Mouse (Mus musculus) embryo, embryonic 11 days (tissue): ENCODE measurements around the gene Gm3625.
A peak's percentile ranks its signal among the peaks of the same experiment; 100 is the strongest.
"Not testable (repeated sequence)": the region's sequence is repeated elsewhere in the genome, so short reads cannot be mapped to it uniquely, and the experiment has no call there.

ENCODE experiments used
- DNase-seq: peaks from one replicate; pipeline ENCODE4 v3.0.0-alpha.2; 2015

Gene Gm3625

DNA sequence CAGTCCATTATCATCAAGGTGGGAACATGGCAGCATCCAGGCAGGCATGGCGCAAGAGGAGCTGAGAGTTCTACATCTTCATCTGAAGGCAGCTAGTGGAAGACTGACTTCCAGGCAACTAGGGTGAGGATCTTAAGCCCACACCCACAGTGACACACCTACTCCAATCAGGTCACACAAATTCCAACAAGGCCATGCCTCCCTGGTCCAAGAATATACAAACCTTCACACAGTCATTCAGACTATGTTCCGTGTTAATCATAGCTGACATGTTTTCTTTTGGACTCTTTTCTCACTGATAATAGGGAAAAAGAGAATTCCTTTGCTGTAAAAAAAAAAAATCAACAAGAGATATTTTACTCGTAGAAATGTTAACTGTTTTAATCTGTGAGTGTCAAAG, 39.0 kb downstream of the Gm3625 start:
- DNase-seq, result not testable (repeated sequence)

DNA sequence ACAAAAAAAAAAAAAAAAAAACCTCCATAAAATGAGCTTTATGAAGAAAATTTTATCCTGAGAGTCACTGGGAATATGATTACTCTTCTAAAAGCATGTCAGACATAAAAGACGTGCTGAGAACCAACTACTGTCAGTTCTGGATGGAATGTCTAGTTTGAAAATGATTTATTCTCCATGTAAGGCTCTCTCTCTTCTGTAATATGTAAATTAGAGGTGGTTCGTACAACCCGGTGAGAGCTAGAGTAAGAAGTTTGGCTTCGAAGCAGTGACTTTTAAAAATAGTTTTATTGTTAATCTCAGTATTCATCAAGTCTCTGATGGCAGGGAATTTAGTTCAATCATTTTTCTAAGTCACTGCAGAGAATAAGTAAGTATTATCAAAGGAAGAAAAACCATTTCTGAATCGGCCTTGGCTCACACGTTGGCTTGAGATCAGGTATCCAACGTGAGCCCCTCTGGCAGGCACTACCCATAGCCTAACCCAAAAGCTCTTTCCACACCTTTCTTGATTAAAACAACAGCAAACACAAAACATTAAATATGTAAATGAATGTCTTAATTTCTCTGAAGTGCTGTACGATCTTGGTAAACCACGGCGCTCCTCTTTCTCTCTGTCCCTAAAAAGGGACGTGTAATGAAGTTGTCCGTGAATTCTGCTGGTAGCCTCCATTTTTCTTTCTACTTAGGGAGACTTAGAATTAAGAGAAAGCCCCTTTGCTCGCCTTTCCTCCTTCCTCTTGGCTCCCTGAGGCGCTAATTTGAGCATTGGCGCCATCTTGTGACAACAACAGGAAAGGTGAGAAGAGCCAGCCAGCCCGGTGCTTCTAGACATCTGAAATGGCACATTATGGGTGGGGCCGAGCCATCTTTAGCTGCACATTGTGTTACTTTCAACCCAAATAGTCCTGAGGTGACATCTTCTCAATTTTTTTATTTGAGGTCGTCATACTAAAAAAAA, 44.4 kb downstream of the Gm3625 start:
- peak; percentile 88 for DNase-seq

DNA sequence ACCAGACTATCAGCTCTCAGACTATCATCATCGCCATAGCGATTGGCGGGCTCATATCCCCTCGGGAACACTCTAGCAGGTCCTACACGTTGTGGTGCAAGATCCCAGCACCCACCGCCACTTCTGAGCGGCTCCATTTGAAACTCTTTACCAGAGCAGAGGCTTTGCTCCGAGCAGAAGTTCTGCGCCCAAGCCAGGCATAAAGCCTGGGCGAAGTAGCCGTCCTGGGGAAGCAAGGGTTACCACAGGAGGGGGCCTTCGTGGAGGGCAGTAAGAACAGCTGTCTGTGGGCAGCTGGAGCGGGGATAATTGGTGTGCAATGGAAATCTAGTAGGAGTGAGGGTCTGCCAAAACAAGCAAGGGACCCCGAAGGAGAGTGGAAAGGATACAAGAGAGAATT, 45.2 kb downstream of the Gm3625 start:
- DNase-seq, result no peak

- DNase-seq, result no peak
Measured at GRCm38 (mm10) chr12:4546491-4546890, 46.2 kb downstream of the Gm3625 start.

DNA sequence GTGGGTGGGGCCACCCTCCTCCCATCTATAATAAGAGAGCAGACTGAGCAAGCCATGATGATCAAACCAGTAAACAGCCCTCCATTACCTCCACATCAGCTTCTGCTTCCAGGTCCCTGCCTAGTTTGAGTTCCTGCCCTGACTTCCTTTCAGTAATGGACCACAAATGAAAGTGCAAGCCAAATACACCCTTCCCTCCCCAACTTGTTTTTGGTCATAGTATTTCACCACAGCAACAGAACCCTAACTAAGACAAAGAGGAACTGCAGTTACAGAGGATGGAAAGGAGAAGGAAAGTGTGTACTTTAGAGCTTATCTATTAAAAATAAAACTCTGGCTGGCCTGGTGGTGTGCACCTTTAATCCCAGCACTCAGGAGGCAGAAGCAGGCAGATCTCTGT, 47.3 kb downstream of the Gm3625 start:
- DNase-seq, result no peak

- no peak for DNase-seq
Measured at GRCm38 (mm10) chr12:4544400-4544919, 48.3 kb downstream of the Gm3625 start.
